8 mouse cellular contexts compared by ENCODE assay signal in the genomic region with DNA sequence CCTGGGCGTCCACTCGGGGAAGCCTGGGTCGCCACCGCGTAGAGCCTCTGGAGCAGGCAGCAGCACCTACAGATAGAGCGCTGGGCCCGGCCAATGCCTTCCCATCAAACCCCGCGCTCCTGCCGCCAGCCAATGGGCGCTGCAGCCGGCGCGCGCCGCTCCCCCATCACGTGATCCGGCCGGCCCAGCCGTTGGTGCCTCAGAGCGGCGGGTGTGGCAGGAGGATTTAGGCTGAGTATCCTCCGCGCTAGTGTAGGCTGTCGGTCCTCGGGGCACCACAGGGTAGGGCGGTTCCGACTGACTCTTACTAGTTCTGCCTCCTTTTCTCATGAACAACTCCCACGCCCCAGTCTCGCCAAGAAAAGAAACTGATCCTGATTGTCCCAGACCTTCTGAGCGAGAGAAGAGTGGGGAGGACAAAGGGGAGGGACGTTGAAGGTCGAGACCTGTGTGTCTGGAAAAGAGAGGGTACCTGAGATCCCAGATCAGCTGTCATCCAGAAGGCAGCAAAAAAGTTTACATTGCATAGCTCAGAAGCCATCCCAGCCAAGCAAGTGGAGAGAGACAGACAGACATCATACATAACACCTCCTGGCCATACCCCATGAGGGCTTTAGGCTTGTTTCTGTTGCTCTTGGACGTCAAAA. TPM values are rescaled to one million over a fixed set of nuclear protein-coding genes. Genes with fewer than 3 reads are reported as not detected.
DNase-seq lines count a peak whose midpoint lies in the region; ATAC-seq lines count a peak whose summit lies in the region.

Gene Lnpk, minus strand, starts transcription at position 593 of the 647 bp plus-strand sequence.

- DNase-seq in adipocyte (ENCODE audit: low spot score): peak; percentile 90
- peak; percentile 97 for DNase-seq in embryo, embryonic 10 days (ENCODE audit: low spot score)
- peak; percentile 93 for DNase-seq in gastrocnemius, postnatal 10 days
- DNase-seq in left cerebral cortex, postnatal 14 days (ENCODE audit: low spot score in 2 of 2): peak; percentile 89 to 95
- DNase-seq in mesoderm, embryonic 11.5 days (ENCODE audit: low read depth, low spot score): peak; percentile 91
- DNase-seq in right cerebral cortex, postnatal 36 days (ENCODE audit: low spot score in 2 of 2): peak; percentile 90 to 93
- DNase-seq in yolk sac, embryonic 10.5 days (ENCODE audit: low spot score): peak; percentile 91

- ATAC-seq in inflammation-experienced regulatory T-cells, adult 6 months: peak; percentile 97

- intact Hi-C loops in left cerebral cortex, postnatal 14 days (cut with DNase I): loop anchor here (5.0 kb wide), 1 partner anchor 277 kb away; no protein-coding TSS in a partner anchor

RNA-seq across cellular contexts. Expression of gene Lnpk, which starts in this region (rescaled TPM):
- total RNA-seq in gastrocnemius, postnatal 10 days (2021): 10 to 100 TPM; 62.4 to 66.0 TPM
- polyA plus RNA-seq in inflammation-experienced regulatory T-cells, adult 6 months (2017; shearing (Covaris generic)): 10 to 100 TPM; 31.1 to 45.4 (median 39.3) TPM
- 10 to 100 TPM; 68.4 to 72.1 TPM for total RNA-seq in left cerebral cortex, postnatal 14 days (2021)

Comparison
In these comparisons a context has a peak if more than half of its experiments do, and no peak if none do; other contexts are left out.
1. Peak in every context shown above with its lines: DNase-seq and ATAC-seq.